ENCODE assay signal across 19 mouse cellular contexts in genomic region chr16:33573703-33574102, GRCm38 (mm10). TPM values are rescaled to one million over a fixed set of nuclear protein-coding genes. Genes with fewer than 3 reads are reported as not detected.
DNase-seq lines count a peak whose midpoint lies in the region; ATAC-seq and TF ChIP-seq lines count a peak whose summit lies in the region.
"Had no signal": no experiment of that assay in that cellular context is flagged by ENCODE, and none has a peak within 500 bp of the region (broad histone marks: within the 10 kb centered on the region; RNA-seq: fewer than 3 reads in every experiment).

No protein-coding gene starts in this region.

- no peaks in the 10 kb centered on the region for H3K9me3 ChIP-seq in liver, postnatal 0 days (ENCODE audit: low read length)
- H3K9me3 ChIP-seq in liver, embryonic 11.5 days (ENCODE audit: control insufficient read depth, low read length) = no peaks in the 10 kb centered on the region
- no peaks in the 10 kb centered on the region for H3K9me3 ChIP-seq in CH12.LX (replicated peaks; ENCODE audit: low read length)
- H3K9me3 ChIP-seq: neural tube, embryonic 12.5 days had no signal

- in situ Hi-C loops in CH12.LX (cut with MboI; ENCODE audit: low pct_ligation_motif_present, low pct_unique_long_range_greater_than_20kb, low sequenced_read_pairs) = loop anchor here (10.0 to 25.0 kb wide), 2 partner anchors 389 kb away; partner anchors contain the start of genes Osbpl11 and Umps

- no peaks in the 10 kb centered on the region for H3K79me2 ChIP-seq in CH12.LX (replicated peaks; ENCODE audit: control insufficient read depth, extremely low read depth, insufficient read depth, poor library complexity, severe bottlenecking)

- H3K27me3 ChIP-seq in liver, postnatal 0 days (ENCODE audit: insufficient read depth, low read length) = no peaks in the 10 kb centered on the region
- H3K27me3 ChIP-seq in liver, embryonic 11.5 days (replicated peaks; ENCODE audit: control insufficient read depth, insufficient read depth, low read length) = 0 out of 2 replicates have a peak, but pooled peaks cover 4% of the 10 kb centered on the region
- H3K27me3 ChIP-seq in CH12.LX (replicated peaks) = no peaks in the 10 kb centered on the region
- H3K27me3 ChIP-seq: neural tube, embryonic 12.5 days had no signal

- TF ChIP-seq RAD21 in CH12.LX (IDR thresholded peaks at IDR 0.05; ENCODE audit: low read depth, low read length) = no peak

- peak; percentile 69 for ATAC-seq in liver, postnatal 0 days
- ATAC-seq in liver, embryonic 11.5 days (replicated peaks; ENCODE audit: low FRiP score) = no peak
- ATAC-seq in common myeloid progenitor, adult 5-6 weeks (replicated peaks; ENCODE audit: low read depth, poor library complexity, severe bottlenecking) = peak; percentile 88
- peak; percentile 80 for ATAC-seq in megakaryocyte progenitor cell, adult 5-6 weeks (replicated peaks; ENCODE audit: poor library complexity)
- ATAC-seq: forebrain, embryonic 16.5 days; midbrain, embryonic 16.5 days had no signal

- dilution Hi-C loops in CH12.LX (cut with MboI; ENCODE audit: extremely low pct_ligation_motif_present, extremely low pct_unique_long_range_greater_than_20kb, low sequenced_read_pairs) = no loop called here

- no peak for TF ChIP-seq CTCF in liver, postnatal 0 days (IDR thresholded peaks at IDR 0.05; ENCODE audit: low read depth)
- no peak for TF ChIP-seq CTCF in CH12.LX (conservative IDR thresholded peaks at IDR 0.05 in 1 of 2, IDR thresholded peaks at IDR 0.05 in 1 of 2; ENCODE audit: low read depth in 2 of 2, low read length in 2 of 2)

- H3K36me3 ChIP-seq in liver, postnatal 0 days (replicated peaks; ENCODE audit: insufficient read depth, low read length) = no peaks in the 10 kb centered on the region
- no peaks in the 10 kb centered on the region for H3K36me3 ChIP-seq in liver, embryonic 11.5 days (ENCODE audit: control insufficient read depth, insufficient read depth, low read length)
- no peaks in the 10 kb centered on the region for H3K36me3 ChIP-seq in CH12.LX (replicated peaks in 1 of 2; ENCODE audit: control insufficient read depth in 1 of 2, insufficient read depth in 1 of 2, low read length in 1 of 2)
- H3K36me3 ChIP-seq: neural tube, embryonic 12.5 days had no signal

- peak; percentile 33 for DNase-seq in liver, postnatal 0 days
- DNase-seq in liver, embryonic 11.5 days (ENCODE audit: low spot score) = no peak
- DNase-seq in CH12.LX (ENCODE audit: extremely low read depth) = peak; percentile 92
- DNase-seq in c-Kit-positive CD71-positive TER-119-positive erythroid progenitor cells, embryonic 14.5 days (ENCODE audit: low spot score) = no peak
- DNase-seq in kidney, postnatal 4 days = no peak
- DNase-seq in cerebellum, postnatal 14 days = no peak
- DNase-seq: adrenal gland, adult 2 months; cerebellum, adult 8-10 months; embryo, embryonic 11 days; kidney, adult 11 months; kidney, postnatal 14 days; lung, adult 18-20 months; right cerebral cortex, postnatal 25 days had no signal

- TF ChIP-seq POLR2A in CH12.LX (IDR thresholded peaks at IDR 0.05; ENCODE audit: low read depth, low read length) = peak; percentile 54

- H3K27ac ChIP-seq in liver, postnatal 0 days (ENCODE audit: low read depth) = no peak overlapping the region
- H3K27ac ChIP-seq in liver, embryonic 11.5 days (ENCODE audit: low read depth, low read length) = no peak overlapping the region
- H3K27ac ChIP-seq in CH12.LX (ENCODE audit: insufficient read depth, low read depth) = no peak overlapping the region
- H3K27ac ChIP-seq: macrophage; neural tube, embryonic 12.5 days had no signal

- no peak overlapping the region for H3K4me3 ChIP-seq in liver, postnatal 0 days (ENCODE audit: low read depth, low read length)
- H3K4me3 ChIP-seq in liver, embryonic 11.5 days (ENCODE audit: low read depth, low read length) = no peak overlapping the region
- no peak overlapping the region for H3K4me3 ChIP-seq in CH12.LX (replicated peaks in 1 of 3; ENCODE audit: low read depth in 2 of 3, low read length in 2 of 3, poor library complexity in 1 of 3)
- H3K4me3 ChIP-seq: neural tube, embryonic 12.5 days had no signal

- no peak overlapping the region for H3K9ac ChIP-seq in liver, postnatal 0 days (replicated peaks)
- H3K9ac ChIP-seq in liver, embryonic 11.5 days (ENCODE audit: low read depth, low read length) = no peak overlapping the region
- H3K9ac ChIP-seq in CH12.LX (ENCODE audit: insufficient read depth, low read depth) = no peak overlapping the region
- H3K9ac ChIP-seq: neural tube, embryonic 12.5 days had no signal

- H3K4me1 ChIP-seq in liver, postnatal 0 days (ENCODE audit: insufficient read depth) = 0 out of 2 replicates have a peak, but pooled peaks cover 2% of the 10 kb centered on the region
- no peaks in the 10 kb centered on the region for H3K4me1 ChIP-seq in liver, embryonic 11.5 days (replicated peaks; ENCODE audit: control insufficient read depth, insufficient read depth, low read length)
- peaks cover 6 to 31% of the 10 kb centered on the region in 2 experiments for H3K4me1 ChIP-seq in CH12.LX (ENCODE audit: control insufficient read depth in 1 of 2, insufficient read depth in 2 of 2)
- H3K4me1 ChIP-seq: neural tube, embryonic 12.5 days had no signal

- peak overlapping the region; percentile 32; the same call in 1 of the 2 replicates for H3K4me2 ChIP-seq in liver, postnatal 0 days (ENCODE audit: low read depth, low read length)
- no peak overlapping the region for H3K4me2 ChIP-seq in liver, embryonic 11.5 days
- peak overlapping the region; percentile 23; the same call in 1 of the 2 replicates for H3K4me2 ChIP-seq in CH12.LX (ENCODE audit: insufficient read depth, low read depth, poor library complexity, severe bottlenecking)
- H3K4me2 ChIP-seq: neural tube, embryonic 12.5 days had no signal

- 23% methylated on average over 7 of the region's 7 CpGs for WGBS in liver, postnatal 0 days (ENCODE audit: insufficient replicate concordance)
- 58% methylated on average over 7 of the region's 7 CpGs for WGBS in liver, embryonic 11.5 days

- no peak for TF ChIP-seq EP300 in liver, postnatal 0 days (IDR thresholded peaks at IDR 0.05; ENCODE audit: low read depth)
- TF ChIP-seq EP300 in CH12.LX (IDR thresholded peaks at IDR 0.05; ENCODE audit: low read length) = 0 out of 2 replicates have a peak, but pooled peaks have one; percentile 47

TF ChIP-seq in CH12.LX, 34 proteins besides CTCF, POLR2A, EP300 and RAD21 (continues in another document):
- TF ChIP-seq JUN (IDR thresholded peaks at IDR 0.05; ENCODE audit: insufficient read depth, low read depth, low read length) = no peak
- TF ChIP-seq KAT2A (IDR thresholded peaks at IDR 0.05; ENCODE audit: insufficient replicate concordance, low read length) = no peak
- TF ChIP-seq IRF4 (IDR thresholded peaks at IDR 0.05; ENCODE audit: low read depth, low read length) = 0 out of 2 replicates have a peak, but pooled peaks have one; percentile 40
- TF ChIP-seq MEF2A (IDR thresholded peaks at IDR 0.05; ENCODE audit: borderline replicate concordance, low read depth, low read length) = peak; percentile 45; the same call in 1 of the 2 replicates
- TF ChIP-seq TCF12 (IDR thresholded peaks at IDR 0.05; ENCODE audit: low read depth, low read length) = peak; percentile 52; the same call in 1 of the 2 replicates
- TF ChIP-seq UBTF (IDR thresholded peaks at IDR 0.05; ENCODE audit: low read depth, low read length) = no peak
- no peak for TF ChIP-seq PAX5 (IDR thresholded peaks at IDR 0.05; ENCODE audit: low read length)
- TF ChIP-seq NRF1 (IDR thresholded peaks at IDR 0.05; ENCODE audit: low read depth, low read length) = no peak
- TF ChIP-seq ZNF384 (IDR thresholded peaks at IDR 0.05; ENCODE audit: low read depth, low read length) = no peak
- no peak for TF ChIP-seq USF2 (conservative IDR thresholded peaks at IDR 0.05; ENCODE audit: low read depth, low read length)
- TF ChIP-seq CHD2 (IDR thresholded peaks at IDR 0.05; ENCODE audit: low read length) = peak; percentile 56; the same call in 1 of the 2 replicates
- TF ChIP-seq ELF1 (IDR thresholded peaks at IDR 0.05; ENCODE audit: low read depth, low read length) = peak; percentile 80
- no peak for TF ChIP-seq POLR2AphosphoS2 (IDR thresholded peaks at IDR 0.05; ENCODE audit: low read depth, low read length)
- peak; percentile 48 for TF ChIP-seq ETS1 (conservative IDR thresholded peaks at IDR 0.05; ENCODE audit: low read depth, low read length)
- TF ChIP-seq USF1 (IDR thresholded peaks at IDR 0.05; ENCODE audit: low read depth, low read length) = no peak
- TF ChIP-seq JUND (conservative IDR thresholded peaks at IDR 0.05; ENCODE audit: low read depth, low read length) = peak; percentile 39; the same call in 1 of the 2 replicates
- TF ChIP-seq RCOR1 (conservative IDR thresholded peaks at IDR 0.05; ENCODE audit: low read depth, low read length) = no peak; the same call in 1 of the 2 replicates
- TF ChIP-seq MYC (IDR thresholded peaks at IDR 0.05; ENCODE audit: low read depth, low read length) = no peak
- TF ChIP-seq NELFE (IDR thresholded peaks at IDR 0.05; ENCODE audit: low read depth, low read length) = peak; percentile 63
- TF ChIP-seq TBP (conservative IDR thresholded peaks at IDR 0.05; ENCODE audit: low read depth, low read length) = 0 out of 2 replicates have a peak, but pooled peaks have one; percentile 32
- TF ChIP-seq ZMIZ1 (IDR thresholded peaks at IDR 0.05; ENCODE audit: low read depth, low read length) = no peak
- no peak for TF ChIP-seq GABPA (IDR thresholded peaks at IDR 0.05; ENCODE audit: insufficient replicate concordance, low read depth, low read length)
- TF ChIP-seq BHLHE40 (IDR thresholded peaks at IDR 0.05; ENCODE audit: low read depth, low read length) = no peak
- peak; percentile 44 for TF ChIP-seq HCFC1 (IDR thresholded peaks at IDR 0.05; ENCODE audit: low read depth, low read length)
- TF ChIP-seq ZC3H11A (IDR thresholded peaks at IDR 0.05; ENCODE audit: low read depth, low read length) = no peak
- no peak for TF ChIP-seq MAFK (IDR thresholded peaks at IDR 0.05; ENCODE audit: insufficient replicate concordance, low read length)
- peak; percentile 60 for TF ChIP-seq MAX (IDR thresholded peaks at IDR 0.05; ENCODE audit: low read length)
- TF ChIP-seq CHD1 (IDR thresholded peaks at IDR 0.05; ENCODE audit: low read depth, low read length) = no peak

RNA-seq across cellular contexts. Expression of gene Slc12a8, which starts 56.6 kb away (rescaled TPM):
- polyA plus RNA-seq in liver, postnatal 0 days (2015; fragmentation: Nextera tagmentation; extraction: Ambion mirVana) = 0.18 and 0.22 TPM in 2 replicates
- 0.16 and 0.25 TPM in 2 replicates for polyA plus RNA-seq in liver, embryonic 11.5 days (2014; fragmentation: Nextera tagmentation; extraction: Ambion mirVana)
- 7.7 and 17.4 TPM in 2 replicates for total RNA-seq in CH12.LX (2012; rRNA removed)
- total RNA-seq in CH12.LX (2014; rRNA removed) = 12.2 and 12.9 TPM in 2 replicates
- polyA plus RNA-seq in CH12.LX (2012; ENCODE audit: insufficient read length, low read depth) = 14.2 and 16.5 TPM in 2 replicates
- total RNA-seq in common myeloid progenitor, adult 5-6 weeks (2017) = not detected in 2 replicates
- not detected in 2 replicates for total RNA-seq in megakaryocyte progenitor cell, adult 5-6 weeks (2015)
- total RNA-seq in megakaryocyte progenitor cell, adult 5-6 weeks (2017) = not detected in 2 replicates
- polyA plus RNA-seq: macrophage had no signal

Comparison
In these comparisons a context has a peak if more than half of its experiments do, and no peak if none do; other contexts are left out.
1. DNase-seq: peak in liver, postnatal 0 days (single experiment) and CH12.LX (single experiment); none in liver, embryonic 11.5 days (single experiment), c-Kit-positive CD71-positive TER-119-positive erythroid progenitor cells, embryonic 14.5 days (single experiment), kidney, postnatal 4 days (0 of 2) and cerebellum, postnatal 14 days (0 of 2).